Mouse (Mus musculus) urinary bladder, postnatal 14 days (tissue): Measurements from ENCODE around the gene Dus1l.
"Not testable (repeated sequence)": the region's sequence is repeated elsewhere in the genome, so short reads cannot be mapped to it uniquely, and the experiment has no call there.

Experiments
- DNase-seq: peaks from one replicate; pipeline ENCODE4 v3.0.0; 2021; ENCODE audit warnings: low spot score

The Dus1l gene

GRCm38 (mm10) chr11:120795756-120796613 lies at the start of gene Dus1l:
TSS of gene Dus1l (minus strand) at chr11:120796403.
- peak; percentile 96 for DNase-seq

- DNase-seq, result no peak
Observed at GRCm38 (mm10) chr11:120844329-120844728, 48.1 kb upstream of the Dus1l start.

DNA sequence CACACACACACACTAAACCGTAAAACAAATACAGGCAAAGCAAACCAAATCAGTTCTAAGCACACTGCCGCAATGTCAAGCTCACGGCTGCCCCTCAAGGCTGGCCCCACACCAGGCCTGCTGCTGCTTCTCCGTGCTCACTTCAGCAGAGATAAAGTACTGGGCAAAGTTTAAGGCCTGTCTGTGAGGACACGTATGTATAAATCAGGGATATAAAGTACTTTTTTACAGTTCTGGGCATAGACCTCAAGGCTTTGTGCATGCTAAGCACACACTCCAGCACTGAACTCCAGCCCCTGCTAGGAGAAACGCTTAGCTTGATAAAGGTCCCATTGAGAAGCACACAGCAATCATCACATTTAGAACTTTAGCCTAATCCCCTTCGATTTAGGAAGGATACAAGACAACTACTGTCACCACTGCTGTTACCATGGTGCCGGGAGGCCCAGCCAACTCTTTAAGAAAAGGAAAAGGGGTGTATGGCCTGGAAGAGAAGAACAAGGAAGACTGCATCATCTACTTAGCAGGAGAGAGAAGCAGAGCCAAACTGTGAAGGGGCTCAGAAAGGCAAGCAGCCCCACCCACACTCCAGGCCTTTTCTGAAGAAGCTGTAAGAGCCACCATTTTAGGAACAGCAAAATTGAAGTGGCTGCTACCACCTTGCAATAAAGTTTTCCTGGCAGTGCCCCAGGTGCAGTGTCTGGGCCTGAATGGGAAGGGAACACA lies 37.5 kb upstream of the Dus1l start:
- DNase-seq, result peak; percentile 2

- DNase-seq, result not testable (repeated sequence)
Observed at GRCm38 (mm10) chr11:120832962-120833361, 36.8 kb upstream of the Dus1l start.

GRCm38 (mm10) chr11:120831659-120832440 lies 35.6 kb upstream of the Dus1l start:
- no peak for DNase-seq

- peak; percentile 2 for DNase-seq
Observed at GRCm38 (mm10) chr11:120830686-120831085, 34.5 kb upstream of the Dus1l start.

GRCm38 (mm10) chr11:120829757-120830532 lies 33.7 kb upstream of the Dus1l start:
- DNase-seq, result no peak

DNA sequence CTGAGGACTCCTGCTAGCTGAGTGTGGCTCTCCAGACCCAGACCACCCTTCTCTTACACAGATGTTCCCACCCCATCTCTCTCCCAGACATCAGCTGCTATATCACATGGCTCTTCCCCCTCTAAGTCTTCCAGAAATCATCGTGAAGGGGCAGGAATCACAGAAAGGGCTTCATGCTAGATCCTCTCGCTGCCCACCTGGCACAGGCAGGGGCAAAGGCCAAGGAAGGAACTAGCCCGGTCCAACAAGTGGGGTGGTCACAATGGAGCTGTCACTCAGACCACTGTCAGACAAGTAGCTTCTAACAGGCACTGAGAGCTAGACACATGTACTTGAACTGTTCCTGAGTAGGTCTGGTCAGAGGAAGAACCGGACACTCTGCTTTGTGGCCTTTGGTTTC lies 32.2 kb upstream of the Dus1l start:
- no peak for DNase-seq

- no peak for DNase-seq
Observed at GRCm38 (mm10) chr11:120826016-120826953, 30.1 kb upstream of the Dus1l start.

GRCm38 (mm10) chr11:120825289-120825863 lies 29.2 kb upstream of the Dus1l start:
- no peak for DNase-seq

DNA sequence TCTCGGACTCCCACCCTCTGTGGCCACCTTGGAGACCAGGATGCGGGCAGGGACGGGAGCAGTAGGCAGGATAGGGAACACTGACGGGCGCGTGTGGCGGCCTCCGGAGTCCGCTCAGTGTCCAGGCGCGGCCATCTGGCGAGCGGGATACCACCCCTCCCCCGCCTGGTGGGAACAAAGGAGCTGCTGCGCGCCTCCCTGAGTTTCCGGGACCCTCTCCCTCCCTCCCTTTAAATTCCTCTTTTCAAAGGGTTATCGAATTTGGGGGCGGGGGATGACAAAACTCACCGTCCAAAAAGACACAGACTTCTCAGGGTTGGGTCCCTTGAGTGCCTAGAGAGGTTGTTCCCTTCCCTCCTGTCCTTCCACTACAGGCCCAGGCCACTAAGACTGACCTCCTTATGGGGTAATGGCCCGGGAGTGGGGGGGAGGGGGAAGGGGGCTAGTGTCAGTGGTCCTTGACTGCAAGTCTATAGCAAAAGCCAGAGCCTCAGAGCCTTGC lies 28.6 kb upstream of the Dus1l start:
- no peak for DNase-seq

GRCm38 (mm10) chr11:120823956-120824786 lies 28.0 kb upstream of the Dus1l start, which contains the start of gene Fasn:
TSS of gene Fasn (minus strand) at chr11:120824547.
- peak; percentile 97 for DNase-seq

DNA sequence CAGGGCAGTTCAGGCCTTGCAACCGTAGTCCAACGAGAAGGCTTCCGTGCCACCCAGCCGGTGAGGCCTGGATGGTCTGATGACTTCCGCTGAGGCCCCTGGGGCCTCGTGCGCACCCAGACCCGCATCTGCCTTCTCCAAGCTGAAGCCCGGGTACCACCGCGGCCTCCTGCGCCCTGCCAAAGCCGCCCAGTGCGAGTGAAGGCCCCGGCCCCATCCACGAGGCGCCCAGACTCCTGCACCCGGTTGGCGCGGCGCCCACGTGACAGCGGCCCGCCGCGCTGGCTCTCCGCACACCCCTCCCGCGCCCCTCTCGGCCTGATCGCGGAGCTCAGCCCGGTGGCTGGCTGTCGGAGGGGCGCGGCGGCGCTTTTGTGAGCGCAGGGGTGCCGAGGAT lies 27.3 kb upstream of the Dus1l start:
- no peak for DNase-seq

- peak; percentile 43 for DNase-seq
Observed at GRCm38 (mm10) chr11:120822831-120823550, 26.8 kb upstream of the Dus1l start.

DNA sequence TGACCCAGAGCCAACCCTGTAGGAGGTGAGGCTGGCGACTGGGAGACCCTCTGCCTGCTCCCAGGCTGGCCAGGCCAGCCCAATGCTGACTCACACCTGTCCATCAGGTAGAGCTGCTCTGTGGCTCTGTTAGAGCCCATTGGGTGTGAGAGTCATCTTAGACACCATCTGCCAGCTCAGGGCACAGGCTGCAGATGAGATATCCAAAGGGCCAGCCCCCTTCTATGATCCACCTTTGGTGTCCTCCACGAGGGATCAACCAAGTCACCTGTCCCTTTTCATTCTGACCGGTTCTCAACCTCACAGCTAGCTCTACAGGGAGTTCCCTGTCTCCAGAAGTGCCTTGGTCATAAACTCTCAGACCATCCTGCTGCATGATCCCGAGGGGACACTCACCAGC lies 26.1 kb upstream of the Dus1l start:
- peak; percentile 4 for DNase-seq

DNA sequence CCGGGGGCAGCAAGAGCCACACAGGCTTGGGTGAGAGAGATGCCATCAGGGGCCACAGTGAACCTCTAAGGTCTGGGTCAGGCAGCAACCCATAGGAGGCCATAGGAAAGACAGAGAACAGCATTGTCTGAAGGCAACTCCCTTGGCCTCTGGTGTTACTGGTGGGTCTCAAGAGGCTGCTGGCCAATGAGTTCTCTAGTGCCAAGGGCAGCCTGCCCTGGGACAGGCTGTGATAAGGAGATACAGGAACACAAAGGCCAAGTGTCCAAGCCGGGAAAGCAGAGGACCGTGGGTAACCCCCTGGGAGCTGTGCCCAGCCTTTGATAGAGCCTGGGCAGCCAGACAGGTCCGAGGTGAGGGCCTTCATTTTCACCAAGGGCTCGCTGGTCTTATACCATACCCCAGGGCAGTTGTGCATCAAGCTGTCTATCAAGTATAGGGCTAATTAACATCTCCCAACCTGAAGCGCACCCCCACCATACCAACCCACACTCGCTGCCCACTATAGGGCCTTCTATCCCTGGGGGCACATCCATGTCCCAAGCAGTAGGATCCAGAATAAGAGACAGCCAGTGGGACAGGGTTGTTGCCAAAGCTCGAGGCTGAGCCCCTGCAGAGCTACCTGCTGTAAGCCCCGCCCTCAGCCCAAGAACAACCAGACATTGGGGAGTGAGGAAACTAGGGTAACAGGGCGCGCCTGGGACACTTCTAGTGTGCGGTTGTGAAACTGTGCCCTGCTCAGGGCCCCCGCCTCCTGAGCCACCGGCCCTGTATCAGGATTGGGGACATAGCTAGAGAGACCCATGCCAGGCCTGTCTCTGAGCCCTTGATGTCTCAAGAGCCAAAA lies 25.1 kb upstream of the Dus1l start:
- no peak for DNase-seq

DNA sequence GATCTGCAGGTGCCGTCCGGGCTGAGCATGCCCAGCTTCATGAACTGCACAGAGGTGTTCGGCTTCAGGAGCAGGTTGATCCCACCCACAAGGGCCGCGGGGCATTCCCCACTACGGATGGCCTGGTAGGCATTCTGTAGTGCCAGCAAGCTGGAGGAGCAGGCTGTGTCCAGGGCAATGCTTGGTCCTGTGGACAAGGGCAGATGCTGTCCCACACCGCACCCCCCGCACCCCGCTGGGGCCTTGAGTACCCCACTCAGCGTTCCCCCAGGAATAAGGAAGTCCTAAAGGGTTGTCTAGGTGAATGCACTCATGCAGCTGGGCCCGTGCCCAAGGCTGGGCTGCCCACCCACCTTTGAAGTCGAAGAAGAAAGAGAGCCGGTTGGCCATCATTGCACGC lies 24.3 kb upstream of the Dus1l start:
- no peak for DNase-seq
